Mouse (Mus musculus) heart, adult 2 months (tissue): ENCODE results near the gene Cog5.

Experiments
- CTCF ChIP-seq: fragments of 200-600 bp; IDR thresholded peaks from 2 replicates; pipeline ENCODE4 v1.8.1; 2022; ENCODE audit warnings: antibody characterized with exemption, mild to moderate bottlenecking, moderate library complexity
- POLR2A ChIP-seq: fragments of 200-500 bp; IDR thresholded peaks from 2 replicates; pipeline ENCODE4 v1.6.1; 2011; ENCODE audit warnings: mild to moderate bottlenecking, low read depth, low read length, control low read depth; ENCODE audit not compliant: insufficient read depth

DNA sequence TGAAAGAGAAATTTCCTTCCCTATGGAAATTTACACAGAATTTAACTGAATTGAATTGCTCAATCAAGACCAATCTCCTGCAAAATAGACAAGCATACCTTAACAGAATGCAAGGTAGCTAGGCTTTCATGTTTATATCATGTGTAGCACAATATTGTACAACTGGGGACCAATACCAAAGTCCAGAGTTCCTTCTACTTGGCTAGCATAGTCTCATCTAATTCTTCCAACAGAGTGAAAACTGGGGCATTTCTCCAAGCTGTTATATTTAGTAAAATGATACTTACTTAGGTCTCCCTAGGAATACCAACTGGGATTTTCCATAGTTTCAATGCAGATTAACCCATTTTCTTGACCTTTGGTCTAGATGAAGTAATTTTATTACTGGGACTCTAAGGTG is 284.4 kb downstream of the Cog5 start:
- TF ChIP-seq CTCF (no peak), POLR2A (no peak)
